Mouse (Mus musculus): ENCODE data around the gene Ptov1. TPM values are rescaled to one million over a fixed set of nuclear protein-coding genes. Genes with fewer than 3 reads are reported as not detected.

The Ptov1 gene
- polyA plus RNA-seq, 1 experiment from 2014 or later: 266 TPM

DNA sequence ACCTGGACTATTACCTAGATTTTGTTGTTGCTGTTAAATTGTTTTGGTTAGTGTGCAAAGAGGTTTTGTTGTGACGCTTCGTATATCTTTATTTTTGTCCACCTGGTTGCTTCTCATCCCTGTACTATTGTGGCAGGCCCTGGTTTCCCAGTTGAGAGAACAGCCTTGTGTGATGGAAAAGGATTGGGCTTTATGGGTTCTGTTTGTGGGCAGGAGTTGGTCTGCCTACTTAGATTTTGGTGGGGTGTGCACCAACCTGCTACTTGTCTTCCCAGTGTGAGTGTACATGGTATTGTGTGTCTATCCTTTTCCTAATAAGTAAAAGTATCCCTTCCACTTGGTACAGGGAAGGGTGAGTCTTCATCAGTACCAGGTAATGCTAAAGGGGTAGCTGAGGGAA is 50.2 kb downstream of the Ptov1 start:
- peaks cover 77% of the 10 kb centered on the region for H3K4me1 ChIP-seq
- H3K9me3 ChIP-seq: no peaks in the 10 kb centered on the region
- H3K4me3 ChIP-seq: peak overlapping the region; percentile 90
- H3K27ac ChIP-seq (replicated peaks): peak overlapping the region; percentile 34; the same call in 1 of the 2 replicates
- WGBS: 84% methylated on average over 2 of the region's 2 CpGs
- H3K9ac ChIP-seq: peak overlapping the region; percentile 98
- H3K36me3 ChIP-seq: peaks cover 7% of the 10 kb centered on the region; the same call in 1 of the 2 replicates
- no peaks in the 10 kb centered on the region for H3K27me3 ChIP-seq (replicated peaks)
- ATAC-seq (ENCODE audit: extremely low read depth, insufficient number of reproducible peaks, low FRiP score, low TSS enrichment): no peak
- peak overlapping the region; percentile 86 for H3K4me2 ChIP-seq

- H3K4me3 ChIP-seq: peak overlapping the region; percentile 90
- peaks cover 11% of the 10 kb centered on the region for H3K36me3 ChIP-seq
- H3K27me3 ChIP-seq (replicated peaks): no peaks in the 10 kb centered on the region
- no peaks in the 10 kb centered on the region for H3K9me3 ChIP-seq
- peaks cover 71% of the 10 kb centered on the region for H3K4me1 ChIP-seq
- WGBS: 40% methylated on average over 6 of the region's 6 CpGs
- H3K9ac ChIP-seq: peak overlapping the region; percentile 98
- H3K4me2 ChIP-seq: peak overlapping the region; percentile 86
- ATAC-seq (ENCODE audit: extremely low read depth, insufficient number of reproducible peaks, low FRiP score, low TSS enrichment): no peak
- H3K27ac ChIP-seq (replicated peaks): peak overlapping the region; percentile 34
These were observed 50.8 kb downstream of the Ptov1 start for GRCm38 (mm10) chr7:44818751-44819235.

- Histone ChIP-seq H3K9me3 (no peaks in the 10 kb centered on the region), H3K9ac (peak overlapping the region; percentile 98), H3K4me1 (peaks cover 65% of the 10 kb centered on the region), H3K4me3 (peak overlapping the region; percentile 90), H3K27ac (replicated peaks) (peak overlapping the region; percentile 99), H3K27me3 (replicated peaks) (no peaks in the 10 kb centered on the region), H3K4me2 (peak overlapping the region; percentile 86), H3K36me3 (peaks cover 16% of the 10 kb centered on the region)
- 13% methylated on average over 2 of the region's 2 CpGs for WGBS
- ATAC-seq (ENCODE audit: extremely low read depth, insufficient number of reproducible peaks, low FRiP score, low TSS enrichment): no peak
These were observed 51.4 kb downstream of the Ptov1 start for GRCm38 (mm10) chr7:44818164-44818563.

DNA sequence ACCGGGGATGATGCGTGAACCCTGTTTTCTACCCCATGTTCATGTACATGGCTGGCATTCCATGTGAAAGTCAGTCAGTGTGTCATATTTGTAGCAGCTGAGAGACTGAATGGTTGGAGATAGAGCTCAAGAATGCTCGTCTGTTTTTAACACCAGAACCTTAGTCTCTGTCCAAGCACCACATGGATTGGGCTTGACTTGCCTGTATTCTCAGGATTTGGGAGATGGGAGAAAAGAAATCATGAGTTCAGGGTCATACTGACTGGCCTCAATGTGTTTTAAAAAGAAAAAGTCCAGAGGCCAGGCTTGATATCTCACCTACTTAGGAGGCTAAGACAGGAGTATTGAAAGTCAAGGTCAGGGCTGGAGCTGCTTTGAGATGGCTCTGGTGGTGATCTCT is 52.1 kb downstream of the Ptov1 start:
- H3K9me3 ChIP-seq: no peaks in the 10 kb centered on the region
- peaks cover 22% of the 10 kb centered on the region for H3K36me3 ChIP-seq
- no peaks in the 10 kb centered on the region for H3K27me3 ChIP-seq (replicated peaks)
- H3K9ac ChIP-seq: peak overlapping the region; percentile 98
- peaks cover 59% of the 10 kb centered on the region for H3K4me1 ChIP-seq
- peak overlapping the region; percentile 99 for H3K27ac ChIP-seq (replicated peaks)
- peak overlapping the region; percentile 86 for H3K4me2 ChIP-seq
- ATAC-seq (ENCODE audit: extremely low read depth, insufficient number of reproducible peaks, low FRiP score, low TSS enrichment): no peak
- peak overlapping the region; percentile 90 for H3K4me3 ChIP-seq
- WGBS: 16% methylated on average over 3 of the region's 3 CpGs

DNA sequence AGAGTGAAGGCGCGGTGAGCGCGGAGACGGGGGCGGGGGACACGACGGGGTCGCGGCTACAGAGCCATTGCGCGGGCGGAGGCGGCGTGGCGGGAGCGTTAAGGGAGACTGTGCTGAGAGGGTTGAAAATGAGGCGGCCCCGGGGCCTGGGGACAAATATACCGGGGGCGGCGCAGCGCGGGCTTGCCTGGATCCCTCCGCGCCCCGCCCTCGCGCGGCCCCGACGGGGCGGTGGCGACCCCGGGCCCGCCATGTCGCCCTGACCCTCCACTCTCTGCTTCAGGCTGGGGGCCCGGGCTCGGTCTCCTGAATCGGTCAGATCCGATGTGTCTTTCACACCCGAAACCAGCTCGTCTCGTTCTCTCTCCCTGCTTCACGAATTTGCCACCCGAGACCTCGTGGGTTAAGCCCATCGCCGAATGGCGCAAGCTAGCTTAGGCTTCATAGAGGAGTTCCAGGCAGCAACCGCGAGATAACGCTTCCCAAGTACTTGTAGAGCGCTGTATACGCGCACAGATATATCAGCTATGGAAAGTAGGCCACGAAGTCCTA is 53.0 kb downstream of the Ptov1 start, which contains the start of gene Atf5:
TSS of gene Atf5 (minus strand) at position 189 of the 552 bp plus-strand sequence.
- WGBS: under 1% methylated on average over 57 of the region's 57 CpGs
- Histone ChIP-seq H3K9ac (peak within 1 kb of the TSS; percentile 98), H3K27me3 (replicated peaks) (no peaks in the 10 kb centered on the region), H3K27ac (replicated peaks) (peak within 1 kb of the TSS; percentile 99), H3K4me3 (peak within 1 kb of the TSS; percentile 90), H3K36me3 (peaks cover 29% of the 10 kb centered on the region), H3K4me2 (peak within 1 kb of the TSS; percentile 86), H3K4me1 (peaks cover 53% of the 10 kb centered on the region), H3K9me3 (no peaks in the 10 kb centered on the region)
- ATAC-seq (ENCODE audit: extremely low read depth, insufficient number of reproducible peaks, low FRiP score, low TSS enrichment): peak; percentile 9; the same call in 1 of the 2 replicates

GRCm38 (mm10) chr7:44815721-44816469 is 53.7 kb downstream of the Ptov1 start, which contains the start of the genes Nup62 and Il4i1:
Gene Nup62, plus strand, starts transcription at chr7:44816088.
Gene Il4i1, plus strand, starts transcription at chr7:44816387.
- H3K4me1 ChIP-seq: peaks cover 47% of the 10 kb centered on the region
- H3K27me3 ChIP-seq (replicated peaks): no peaks in the 10 kb centered on the region
- H3K4me3 ChIP-seq: peak within 1 kb of the TSS; percentile 90
- peak within 1 kb of the TSS; percentile 86 for H3K4me2 ChIP-seq
- WGBS: under 1% methylated on average over 62 of the region's 62 CpGs
- H3K36me3 ChIP-seq: peaks cover 35% of the 10 kb centered on the region
- peak within 1 kb of the TSS; percentile 99 for H3K27ac ChIP-seq (replicated peaks)
- ATAC-seq (ENCODE audit: extremely low read depth, insufficient number of reproducible peaks, low FRiP score, low TSS enrichment): peak; percentile 84
- H3K9me3 ChIP-seq: no peaks in the 10 kb centered on the region
- peak within 1 kb of the TSS; percentile 98 for H3K9ac ChIP-seq

DNA sequence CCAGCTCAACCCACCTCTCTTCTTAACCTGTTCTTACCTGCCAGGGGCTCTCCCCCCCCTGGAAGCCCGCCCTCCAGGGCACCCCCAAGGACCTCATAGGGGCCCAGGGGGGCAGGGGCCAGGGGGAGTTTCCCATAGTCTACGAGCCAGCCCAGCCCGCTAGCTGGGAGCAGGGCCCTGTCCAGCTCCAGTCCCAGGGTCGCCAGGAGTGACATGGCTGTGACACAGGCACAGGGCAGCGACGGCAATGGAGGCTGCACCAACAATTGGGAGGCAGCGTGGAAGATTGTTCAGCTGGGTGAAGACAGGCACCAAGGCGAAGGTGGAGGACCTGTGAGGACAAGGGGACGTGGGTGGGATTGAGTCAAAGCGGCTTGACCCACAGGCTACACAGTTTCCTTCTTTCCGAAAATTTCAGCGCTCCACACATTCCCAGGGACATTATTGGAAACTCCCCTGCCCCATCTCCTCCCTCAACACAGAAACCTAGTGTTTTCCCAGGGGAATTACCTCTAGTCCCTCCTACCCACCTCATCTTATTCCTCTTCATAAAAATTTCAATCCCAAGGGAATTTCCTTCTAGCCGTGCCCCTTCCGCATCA is 54.5 kb downstream of the Ptov1 start:
- peaks cover 39% of the 10 kb centered on the region for H3K4me1 ChIP-seq
- peaks cover 38% of the 10 kb centered on the region for H3K36me3 ChIP-seq
- H3K9ac ChIP-seq: peak overlapping the region; percentile 69
- H3K4me2 ChIP-seq: peak overlapping the region; percentile 86
- no peak for ATAC-seq (ENCODE audit: extremely low read depth, insufficient number of reproducible peaks, low FRiP score, low TSS enrichment)
- WGBS: 24% methylated on average over 14 of the region's 14 CpGs
- H3K9me3 ChIP-seq: no peaks in the 10 kb centered on the region
- H3K27ac ChIP-seq (replicated peaks): peak overlapping the region; percentile 99
- H3K4me3 ChIP-seq: peak overlapping the region; percentile 90
- no peaks in the 10 kb centered on the region for H3K27me3 ChIP-seq (replicated peaks)

DNA sequence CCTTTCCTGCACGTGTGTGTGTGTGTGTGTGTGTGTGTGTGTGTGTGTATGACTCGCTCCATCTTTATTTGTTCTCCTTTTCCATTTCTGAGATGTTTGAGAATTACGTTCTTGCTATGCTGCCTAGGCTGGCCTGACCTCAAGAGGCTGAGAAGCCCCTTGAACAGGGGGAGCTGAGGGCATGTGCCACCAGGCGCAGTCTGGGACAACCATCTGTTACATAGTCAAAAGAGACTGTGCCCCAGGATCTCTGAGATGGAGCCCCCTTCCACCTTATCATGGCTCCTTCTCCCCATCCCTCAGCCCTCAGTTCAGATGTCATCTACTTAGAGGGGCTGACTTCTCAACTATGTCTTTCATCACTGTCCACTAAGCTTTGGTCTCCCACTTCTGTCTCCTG is 55.2 kb downstream of the Ptov1 start:
- Histone ChIP-seq H3K4me1 (peaks cover 32% of the 10 kb centered on the region), H3K9ac (no peak overlapping the region), H3K27me3 (replicated peaks) (no peaks in the 10 kb centered on the region), H3K27ac (replicated peaks) (no peak overlapping the region), H3K4me2 (peak overlapping the region; percentile 86; the same call in 1 of the 2 replicates), H3K4me3 (no peak overlapping the region), H3K9me3 (no peaks in the 10 kb centered on the region), H3K36me3 (peaks cover 38% of the 10 kb centered on the region)
- no peak for ATAC-seq (ENCODE audit: extremely low read depth, insufficient number of reproducible peaks, low FRiP score, low TSS enrichment)
- 88% methylated on average over 4 of the region's 4 CpGs for WGBS

- Histone ChIP-seq H3K27ac (replicated peaks) (no peak overlapping the region), H3K4me3 (no peak overlapping the region), H3K9ac (no peak overlapping the region), H3K4me1 (peaks cover 28% of the 10 kb centered on the region), H3K9me3 (no peaks in the 10 kb centered on the region), H3K4me2 (no peak overlapping the region), H3K36me3 (peaks cover 38% of the 10 kb centered on the region), H3K27me3 (replicated peaks) (no peaks in the 10 kb centered on the region)
- WGBS: 85% methylated on average over 3 of the region's 3 CpGs
- ATAC-seq (ENCODE audit: extremely low read depth, insufficient number of reproducible peaks, low FRiP score, low TSS enrichment): no peak
These were observed 55.6 kb downstream of the Ptov1 start for GRCm38 (mm10) chr7:44813985-44814384.
